In genomic region chr13:47121333-47121889, GRCm38 (mm10) we compare ENCODE assay signal across 10 mouse cellular contexts. TPM values are rescaled to one million over a fixed set of nuclear protein-coding genes. Genes with fewer than 3 reads are reported as not detected.
DNase-seq lines count a peak whose midpoint lies in the region; ATAC-seq and TF ChIP-seq lines count a peak whose summit lies in the region.
"Had no signal": no experiment of that assay in that cellular context is flagged by ENCODE, and none has a peak within 500 bp of the region (broad histone marks: within the 10 kb centered on the region; RNA-seq: fewer than 3 reads in every experiment).

No protein-coding gene starts in this region.

- WGBS in lung, postnatal 0 days, result 35% methylated on average over 12 of the region's 12 CpGs
- WGBS in neural tube, embryonic 15.5 days, result 35% methylated on average over 12 of the region's 12 CpGs

- no peaks in the 10 kb centered on the region; the same call in 1 of the 2 replicates for H3K27me3 ChIP-seq in lung, postnatal 0 days (replicated peaks; ENCODE audit: insufficient read depth, low read length)
- H3K27me3 ChIP-seq in neural tube, embryonic 15.5 days (replicated peaks), result peaks cover 17% of the 10 kb centered on the region; the same call in 1 of the 2 replicates

- no peak for ATAC-seq in lung, postnatal 0 days
- peak; percentile 45 for ATAC-seq in granulocyte monocyte progenitor cell, adult 5-6 weeks (replicated peaks; ENCODE audit: poor library complexity, severe bottlenecking)
- no peak for ATAC-seq in neural tube, embryonic 15.5 days (ENCODE audit: low FRiP score)

- no peak overlapping the region for H3K4me2 ChIP-seq in lung, postnatal 0 days (replicated peaks; ENCODE audit: low read depth, low read length)
- H3K4me2 ChIP-seq in neural tube, embryonic 15.5 days, result peak overlapping the region; percentile 90

- no peak overlapping the region for H3K9ac ChIP-seq in lung, postnatal 0 days (replicated peaks; ENCODE audit: low read depth)
- H3K9ac ChIP-seq in neural tube, embryonic 15.5 days (replicated peaks), result no peak overlapping the region

- no peak overlapping the region for H3K27ac ChIP-seq in lung, postnatal 0 days (ENCODE audit: low read length)
- no peak overlapping the region for H3K27ac ChIP-seq in neural tube, embryonic 15.5 days (replicated peaks)

- peak; percentile 74 for DNase-seq in heart, adult 11 months
- DNase-seq in heart, postnatal 36 days, result no peak
- DNase-seq in lung, postnatal 0 days (ENCODE audit: low spot score), result peak; percentile 17
- no peak for DNase-seq in lung, postnatal 10 days
- no peak for DNase-seq in right cerebral cortex, adult 18-20 months
- DNase-seq in kidney, adult 8-10 months, result no peak
- DNase-seq: adrenal gland, postnatal 25 days; kidney, postnatal 14 days had no signal

- no peaks in the 10 kb centered on the region for H3K4me1 ChIP-seq in lung, postnatal 0 days (ENCODE audit: insufficient read depth, low read depth, low read length)
- peaks cover 20% of the 10 kb centered on the region for H3K4me1 ChIP-seq in neural tube, embryonic 15.5 days

- TF ChIP-seq EP300 in lung, postnatal 0 days (IDR thresholded peaks at IDR 0.05), result no peak

- H3K9me3 ChIP-seq in lung, postnatal 0 days (ENCODE audit: low read length), result no peaks in the 10 kb centered on the region
- H3K9me3 ChIP-seq in neural tube, embryonic 15.5 days (replicated peaks), result no peaks in the 10 kb centered on the region

- TF ChIP-seq CTCF in lung, postnatal 0 days (IDR thresholded peaks at IDR 0.05), result peak; percentile 53

- intact Hi-C loops in heart, postnatal 36 days (cut with DNase I), result no loop called here

- H3K4me3 ChIP-seq in lung, postnatal 0 days (ENCODE audit: low read depth, low read length), result no peak overlapping the region
- peak overlapping the region; percentile 51 for H3K4me3 ChIP-seq in neural tube, embryonic 15.5 days (replicated peaks)

- no peaks in the 10 kb centered on the region for H3K36me3 ChIP-seq in lung, postnatal 0 days (ENCODE audit: insufficient read depth, low read length)
- no peaks in the 10 kb centered on the region for H3K36me3 ChIP-seq in neural tube, embryonic 15.5 days

RNA-seq across cellular contexts. Expression of gene Rnf144b, which starts 1.0 kb away (rescaled TPM):
- total RNA-seq in heart, postnatal 36 days (2021), result 10 to 100 TPM; 15.2 to 34.7 TPM
- polyA plus RNA-seq in lung, postnatal 0 days (2015; fragmentation: Nextera tagmentation; extraction: Ambion mirVana), result 3.2 and 4.0 TPM in 2 replicates
- 7.8 and 7.9 TPM in 2 replicates for total RNA-seq in granulocyte monocyte progenitor cell, adult 5-6 weeks (2014; fragmentation: Nextera tagmentation)
- 6.9 and 9.1 TPM in 2 replicates for total RNA-seq in granulocyte monocyte progenitor cell, adult 5-6 weeks (2017)
- 1.1 and 1.2 TPM in 2 replicates for polyA plus RNA-seq in neural tube, embryonic 15.5 days (2015; fragmentation: Nextera tagmentation; extraction: Ambion mirVana)

RNA-seq across cellular contexts. Expression of gene Dek, which starts 15.4 kb away (rescaled TPM):
- total RNA-seq in heart, postnatal 36 days (2021), result 10 to 100 TPM; 32.4 to 38.7 TPM
- 113 and 126 TPM in 2 replicates for polyA plus RNA-seq in lung, postnatal 0 days (2015; fragmentation: Nextera tagmentation; extraction: Ambion mirVana)
- total RNA-seq in granulocyte monocyte progenitor cell, adult 5-6 weeks (2014; fragmentation: Nextera tagmentation), result 263 and 303 TPM in 2 replicates
- 597 and 629 TPM in 2 replicates for total RNA-seq in granulocyte monocyte progenitor cell, adult 5-6 weeks (2017)
- polyA plus RNA-seq in neural tube, embryonic 15.5 days (2015; fragmentation: Nextera tagmentation; extraction: Ambion mirVana), result 107 and 142 TPM in 2 replicates

Comparison
In these comparisons a context has a peak if more than half of its experiments do, and no peak if none do; other contexts are left out.
1. DNase-seq: peak in heart, adult 11 months (single experiment) and lung, postnatal 0 days (single experiment); none in heart, postnatal 36 days (0 of 2), lung, postnatal 10 days (single experiment), right cerebral cortex, adult 18-20 months (single experiment) and kidney, adult 8-10 months (0 of 2).
2. RNA of gene Dek, which starts 15.4 kb away (total RNA-seq): 263 to 629 TPM in granulocyte monocyte progenitor cell, adult 5-6 weeks; 32.4 to 38.7 TPM in heart, postnatal 36 days; every median in the first group is over 4 times any median in the second.